Mouse (Mus musculus) cerebellum, postnatal 4 days (tissue): ENCODE data around the gene Pnpt1.

Experiments
- DNase-seq, 2 experiments: peaks; one replicate each; pipeline ENCODE4 v3.0.0; 2022; ENCODE audit warnings: low spot score in 2 of 2, mixed read lengths in 1 of 2

Pnpt1 gene

GRCm38 (mm10) chr11:29130385-29131355 lies at the start of gene Pnpt1:
Gene Pnpt1, plus strand, starts transcription at chr11:29130744.
- peak; percentile 68 to 88 for DNase-seq

DNA sequence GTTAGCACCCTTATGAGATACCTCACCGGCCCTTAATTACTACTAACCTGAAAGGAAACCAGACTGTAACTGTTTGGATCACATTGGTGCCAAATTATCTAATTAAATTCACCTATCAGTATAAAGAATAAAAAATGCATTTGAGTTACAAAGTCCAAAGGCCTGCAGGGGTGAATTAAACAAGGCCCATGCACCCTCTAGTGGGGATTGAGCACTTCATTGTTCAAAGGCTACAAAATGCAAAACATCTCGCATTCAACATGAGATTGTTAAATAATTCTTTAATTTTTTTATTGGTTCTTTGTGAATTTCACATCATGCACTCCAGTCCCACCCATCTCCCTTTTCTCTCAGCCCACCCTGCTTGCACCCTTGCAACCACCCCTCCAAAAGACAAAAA lies 38.1 kb upstream of the Pnpt1 start:
- DNase-seq = no peak

DNA sequence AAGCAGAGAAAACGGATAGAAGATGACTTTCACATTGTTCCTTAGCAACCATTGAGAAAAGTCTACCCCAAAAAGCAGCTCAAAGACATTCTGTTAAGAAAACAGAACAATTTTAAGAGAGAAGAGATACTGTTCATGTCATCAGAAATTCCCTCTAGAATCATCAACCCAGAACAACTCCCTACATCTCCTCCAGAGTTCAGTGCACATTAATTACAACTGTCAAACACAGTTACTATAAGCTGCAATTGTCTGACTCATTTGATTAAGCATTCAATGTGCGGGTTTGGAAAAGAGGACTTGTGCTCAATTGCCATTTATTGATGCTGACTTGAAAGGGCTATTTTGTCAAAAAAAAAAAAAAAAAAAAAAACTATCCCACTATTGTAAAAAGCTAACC lies 31.6 kb upstream of the Pnpt1 start:
- no peak for DNase-seq

GRCm38 (mm10) chr11:29129862-29130384 lies 621 bp upstream of the Pnpt1 start:
- DNase-seq = no peak

GRCm38 (mm10) chr11:29140671-29141070 lies 10.1 kb downstream of the Pnpt1 start:
- no peak for DNase-seq

- DNase-seq = no peak
These were observed 18.4 kb downstream of the Pnpt1 start for GRCm38 (mm10) chr11:29148901-29149300.

GRCm38 (mm10) chr11:29163569-29163968 lies 33.0 kb downstream of the Pnpt1 start:
- DNase-seq = no peak

- peak; percentile 24 to 32 for DNase-seq
These were observed 41.4 kb downstream of the Pnpt1 start for GRCm38 (mm10) chr11:29171959-29172391.

- DNase-seq = peak; percentile 86 to 95
These were observed 42.1 kb downstream of the Pnpt1 start, which contains the start of gene Ppp4r3b for GRCm38 (mm10) chr11:29172563-29173124. Gene Ppp4r3b, plus strand, starts transcription at chr11:29172890.

DNA sequence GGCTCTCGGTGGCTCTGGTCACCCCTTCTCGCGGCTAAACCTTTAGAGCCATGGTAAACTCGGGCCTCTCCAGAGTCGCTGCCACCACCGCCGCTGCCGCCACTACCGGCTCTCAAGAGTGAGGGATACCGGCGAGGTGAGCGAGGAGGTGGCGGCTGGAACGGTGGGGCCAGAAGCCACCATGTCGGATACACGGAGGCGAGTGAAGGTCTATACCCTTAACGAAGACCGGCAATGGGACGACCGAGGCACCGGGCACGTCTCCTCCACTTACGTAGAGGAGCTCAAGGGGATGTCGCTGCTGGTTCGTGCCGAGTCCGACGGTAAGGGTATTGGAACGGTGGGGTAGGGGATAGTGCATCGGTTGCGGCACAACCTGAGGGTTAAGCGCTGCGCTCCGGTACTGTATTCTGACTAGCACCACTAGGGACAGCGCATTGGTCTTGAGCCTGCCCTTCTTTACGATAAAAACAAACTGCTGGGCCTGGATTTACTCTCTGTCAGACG lies 42.6 kb downstream of the Pnpt1 start:
- peak; percentile 24 to 55 for DNase-seq

GRCm38 (mm10) chr11:29173706-29174436 lies 43.3 kb downstream of the Pnpt1 start:
- DNase-seq = no peak

DNA sequence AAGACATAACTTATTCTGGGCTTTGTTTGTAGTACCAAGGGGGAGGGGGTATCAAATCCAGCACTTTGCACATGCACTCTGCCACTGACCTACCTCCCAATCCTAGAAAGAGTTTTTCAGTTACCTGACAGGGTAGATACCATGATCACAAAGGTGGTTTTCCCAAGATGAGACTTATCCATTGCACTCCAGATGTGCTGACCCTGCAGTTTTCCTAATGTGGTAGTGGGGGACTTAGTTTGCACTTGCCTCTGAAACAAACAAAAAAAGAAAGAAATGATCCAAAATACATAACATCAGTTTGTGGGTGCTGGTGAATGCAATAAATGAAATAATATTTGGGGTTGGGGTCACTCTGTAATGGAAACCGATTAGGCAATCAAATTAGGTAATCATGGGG lies 48.8 kb downstream of the Pnpt1 start:
- DNase-seq = no peak

DNA sequence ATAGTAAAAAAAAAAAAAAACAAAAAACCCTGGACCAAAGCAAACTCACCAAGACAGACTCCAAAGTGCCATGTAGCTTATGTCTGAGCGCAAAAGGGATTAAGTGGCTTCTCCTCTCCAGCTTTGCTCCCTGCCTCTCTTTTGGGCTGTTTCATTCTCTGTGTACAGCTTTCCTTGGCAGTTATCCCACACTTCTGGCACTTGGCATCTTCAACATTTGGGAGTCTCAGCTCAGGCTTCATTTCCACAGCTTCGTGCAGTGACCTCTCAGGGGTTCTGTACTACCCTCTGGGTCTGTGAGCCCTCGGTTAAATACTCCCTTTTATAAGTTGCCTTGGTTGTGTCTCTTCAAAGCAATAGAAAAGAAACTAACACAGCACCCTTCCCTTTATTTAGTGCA lies 50.1 kb downstream of the Pnpt1 start:
- peak in 1 of 2 experiments; percentile 42 for DNase-seq

GRCm38 (mm10) chr11:29181751-29182150 lies 51.2 kb downstream of the Pnpt1 start:
- no peak for DNase-seq

DNA sequence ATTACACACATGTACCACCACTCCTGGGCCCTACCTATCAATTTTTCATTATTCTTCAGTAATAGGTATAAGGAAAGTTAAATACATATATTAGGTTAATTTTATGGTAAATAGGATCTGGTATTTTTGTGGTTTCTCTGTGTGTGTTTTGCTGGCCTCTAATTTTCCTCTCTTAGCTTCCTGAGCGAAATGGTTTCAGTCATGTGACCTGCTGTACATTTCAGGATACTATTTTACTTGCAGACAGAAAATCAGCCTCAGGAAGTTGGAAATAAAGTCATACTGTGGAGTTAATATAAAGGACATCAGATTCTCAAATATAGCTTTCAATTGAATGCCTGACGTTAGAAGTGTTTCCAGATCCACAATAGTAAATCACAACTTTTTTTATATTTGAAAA lies 58.4 kb downstream of the Pnpt1 start:
- DNase-seq = no peak

GRCm38 (mm10) chr11:29203653-29204052 lies 73.1 kb downstream of the Pnpt1 start:
- no peak for DNase-seq

DNA sequence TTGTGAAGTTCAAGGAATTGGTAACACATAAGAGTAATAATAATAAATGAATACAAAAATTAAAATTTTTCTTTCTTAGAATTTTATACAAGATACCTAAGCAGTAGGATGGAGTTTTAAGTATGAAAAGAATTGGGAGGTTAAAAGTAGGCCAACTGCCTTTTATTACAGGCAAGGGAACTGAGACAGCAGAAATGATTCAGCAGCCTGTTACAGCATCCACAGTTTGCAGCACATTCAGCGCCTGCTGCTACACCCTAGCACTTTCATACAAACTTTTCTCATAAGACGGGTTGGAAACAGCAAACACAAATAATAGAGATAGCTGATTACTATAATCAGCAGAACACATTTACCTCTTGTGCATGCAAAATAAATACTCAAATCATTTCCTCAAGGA lies 79.2 kb downstream of the Pnpt1 start:
- DNase-seq = no peak
